Mouse (Mus musculus): ENCODE measurements around the gene Fgfr3. TPM values are rescaled to one million over a fixed set of nuclear protein-coding genes. Genes with fewer than 3 reads are reported as not detected.

Gene Fgfr3
- polyA plus RNA-seq, 1 experiment from 2014 or later, result 30.8 TPM

DNA sequence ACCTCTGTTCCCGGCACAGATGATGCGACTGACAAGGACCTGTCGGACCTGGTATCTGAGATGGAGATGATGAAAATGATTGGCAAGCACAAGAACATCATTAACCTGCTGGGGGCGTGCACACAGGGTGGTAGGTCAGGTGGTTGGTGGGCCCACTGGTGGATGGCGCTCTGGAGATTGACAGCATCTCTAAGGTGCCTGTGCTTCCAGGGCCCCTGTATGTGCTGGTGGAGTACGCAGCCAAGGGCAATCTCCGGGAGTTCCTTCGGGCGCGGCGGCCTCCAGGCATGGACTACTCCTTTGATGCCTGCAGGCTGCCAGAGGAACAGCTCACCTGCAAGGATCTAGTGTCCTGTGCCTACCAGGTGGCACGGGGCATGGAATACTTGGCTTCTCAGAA lies 12.4 kb downstream of the Fgfr3 start:
- DNase-seq (ENCODE audit: low spot score), result no peak
- WGBS, result 93% methylated on average over 12 of the region's 12 CpGs
- H3K27ac ChIP-seq (ENCODE audit: low read depth, low read length), result no peak overlapping the region
- no peaks in the 10 kb centered on the region for H3K4me1 ChIP-seq (ENCODE audit: control insufficient read depth, insufficient read depth, low read length)
- no peaks in the 10 kb centered on the region for H3K27me3 ChIP-seq (replicated peaks; ENCODE audit: control insufficient read depth, insufficient read depth, low read length)
- no peak overlapping the region for H3K9ac ChIP-seq (ENCODE audit: low read length)
- H3K36me3 ChIP-seq (ENCODE audit: control insufficient read depth, insufficient read depth, low read length), result peaks cover 77% of the 10 kb centered on the region
- H3K4me3 ChIP-seq (ENCODE audit: low read depth, low read length), result no peak overlapping the region
- no peak for ATAC-seq
- no peaks in the 10 kb centered on the region for H3K9me3 ChIP-seq (replicated peaks; ENCODE audit: control insufficient read depth, low read length)
- no peak overlapping the region for H3K4me2 ChIP-seq (ENCODE audit: low read length)

DNA sequence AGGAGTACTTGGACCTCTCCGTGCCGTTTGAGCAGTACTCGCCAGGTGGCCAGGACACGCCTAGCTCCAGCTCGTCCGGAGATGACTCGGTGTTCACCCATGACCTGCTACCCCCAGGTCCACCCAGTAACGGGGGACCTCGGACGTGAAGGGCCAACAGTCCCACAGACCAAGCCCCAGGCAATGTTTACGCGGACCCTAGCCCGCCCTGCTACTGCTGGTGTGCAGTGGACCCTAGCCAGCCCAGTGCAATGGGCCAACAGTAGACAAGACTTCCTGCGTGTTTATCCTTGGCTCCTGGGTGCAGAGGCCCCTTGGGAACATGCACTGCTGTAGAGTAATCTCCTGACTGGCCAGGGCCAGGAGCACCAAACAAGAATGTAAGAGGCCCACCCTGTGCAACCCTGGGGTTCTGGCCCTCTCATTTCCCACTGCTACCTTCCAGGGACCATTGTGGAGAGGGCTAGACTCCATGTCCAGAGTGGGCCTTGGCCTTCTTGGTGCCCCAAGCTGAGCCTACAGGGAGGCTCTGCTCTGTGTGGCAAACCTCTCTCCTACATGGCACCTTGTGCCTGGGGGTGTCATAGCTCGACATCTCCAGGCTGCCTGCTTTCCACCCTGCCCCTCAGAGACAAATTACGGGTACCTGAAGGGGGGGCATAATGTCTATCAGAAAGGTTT lies 14.1 kb downstream of the Fgfr3 start:
- H3K27me3 ChIP-seq (replicated peaks; ENCODE audit: control insufficient read depth, insufficient read depth, low read length), result no peaks in the 10 kb centered on the region
- no peaks in the 10 kb centered on the region for H3K4me1 ChIP-seq (ENCODE audit: control insufficient read depth, insufficient read depth, low read length)
- DNase-seq (ENCODE audit: low spot score) (no peak), ATAC-seq (no peak)
- peaks cover 78% of the 10 kb centered on the region for H3K36me3 ChIP-seq (ENCODE audit: control insufficient read depth, insufficient read depth, low read length)
- no peak overlapping the region for H3K4me3 ChIP-seq (ENCODE audit: low read depth, low read length)
- H3K27ac ChIP-seq (ENCODE audit: low read depth, low read length), result no peak overlapping the region
- 91% methylated on average over 16 of the region's 16 CpGs for WGBS
- no peak overlapping the region for H3K9ac ChIP-seq (ENCODE audit: low read length)
- H3K4me2 ChIP-seq (ENCODE audit: low read length), result no peak overlapping the region
- no peaks in the 10 kb centered on the region for H3K9me3 ChIP-seq (replicated peaks; ENCODE audit: control insufficient read depth, low read length)

GRCm38 (mm10) chr5:33736230-33736629 lies 14.8 kb downstream of the Fgfr3 start:
- peaks cover 79% of the 10 kb centered on the region for H3K36me3 ChIP-seq (ENCODE audit: control insufficient read depth, insufficient read depth, low read length)
- 80% methylated on average over 9 of the region's 9 CpGs for WGBS
- H3K4me2 ChIP-seq (ENCODE audit: low read length), result no peak overlapping the region
- H3K27ac ChIP-seq (ENCODE audit: low read depth, low read length), result no peak overlapping the region
- ATAC-seq (no peak), DNase-seq (ENCODE audit: low spot score) (no peak)
- no peak overlapping the region for H3K4me3 ChIP-seq (ENCODE audit: low read depth, low read length)
- H3K27me3 ChIP-seq (replicated peaks; ENCODE audit: control insufficient read depth, insufficient read depth, low read length), result no peaks in the 10 kb centered on the region
- H3K9me3 ChIP-seq (replicated peaks; ENCODE audit: control insufficient read depth, low read length), result no peaks in the 10 kb centered on the region
- no peak overlapping the region for H3K9ac ChIP-seq (ENCODE audit: low read length)
- H3K4me1 ChIP-seq (ENCODE audit: control insufficient read depth, insufficient read depth, low read length), result no peaks in the 10 kb centered on the region

DNA sequence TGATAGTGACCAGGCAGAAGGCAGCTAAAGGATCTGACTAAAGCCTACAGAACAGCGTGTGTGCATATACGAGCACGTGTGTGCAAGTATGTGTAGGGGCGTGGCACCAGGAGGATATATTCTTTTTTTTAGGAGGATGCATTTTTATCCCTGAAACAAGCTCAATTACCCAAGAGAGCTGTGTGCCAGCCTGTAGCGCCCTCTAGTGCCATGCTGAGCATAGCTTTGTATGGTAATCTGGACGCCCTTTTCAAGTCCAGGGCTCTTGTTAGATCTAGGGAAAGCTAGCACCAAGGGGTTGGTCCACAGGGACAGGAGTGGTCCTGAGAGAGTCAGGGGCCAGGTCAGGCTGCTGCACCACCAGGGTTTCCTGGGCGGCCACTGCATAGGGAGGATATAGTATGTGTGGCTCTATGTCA lies 16.4 kb downstream of the Fgfr3 start:
- Histone ChIP-seq H3K9me3 (replicated peaks; ENCODE audit: control insufficient read depth, low read length) (no peaks in the 10 kb centered on the region), H3K4me3 (ENCODE audit: low read depth, low read length) (no peak overlapping the region), H3K9ac (ENCODE audit: low read length) (no peak overlapping the region), H3K4me2 (ENCODE audit: low read length) (no peak overlapping the region), H3K27ac (ENCODE audit: low read depth, low read length) (no peak overlapping the region), H3K27me3 (replicated peaks; ENCODE audit: control insufficient read depth, insufficient read depth, low read length) (no peaks in the 10 kb centered on the region), H3K36me3 (ENCODE audit: control insufficient read depth, insufficient read depth, low read length) (peaks cover 79% of the 10 kb centered on the region), H3K4me1 (ENCODE audit: control insufficient read depth, insufficient read depth, low read length) (no peaks in the 10 kb centered on the region)
- ATAC-seq, result peak; percentile 56
- 23% methylated on average over 7 of the region's 7 CpGs for WGBS
- peak; percentile 87 for DNase-seq (ENCODE audit: low spot score)

DNA sequence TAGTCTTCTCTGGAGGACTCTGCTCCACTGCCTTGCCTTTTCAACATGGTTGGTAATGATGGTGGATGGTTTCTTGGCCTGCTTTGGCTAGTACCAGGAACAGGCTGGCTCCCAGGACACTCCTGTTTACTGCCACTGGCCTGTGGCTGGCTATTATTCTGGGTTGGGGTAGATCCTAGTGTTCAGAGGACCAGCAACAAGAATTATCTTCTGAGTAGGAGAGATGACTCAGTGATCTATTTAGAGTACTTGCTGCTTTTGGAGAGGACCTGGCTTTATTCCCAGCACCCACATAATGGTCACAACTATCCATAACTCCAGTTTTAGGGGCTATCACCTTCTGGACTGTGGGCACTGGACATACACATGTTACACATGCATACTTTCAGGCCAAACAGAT lies 16.9 kb downstream of the Fgfr3 start:
- no peaks in the 10 kb centered on the region for H3K4me1 ChIP-seq (ENCODE audit: control insufficient read depth, insufficient read depth, low read length)
- H3K4me2 ChIP-seq (ENCODE audit: low read length), result no peak overlapping the region
- DNase-seq (ENCODE audit: low spot score) (no peak), ATAC-seq (no peak)
- no peaks in the 10 kb centered on the region for H3K27me3 ChIP-seq (replicated peaks; ENCODE audit: control insufficient read depth, insufficient read depth, low read length)
- H3K4me3 ChIP-seq (ENCODE audit: low read depth, low read length), result no peak overlapping the region
- H3K27ac ChIP-seq (ENCODE audit: low read depth, low read length), result no peak overlapping the region
- H3K9me3 ChIP-seq (replicated peaks; ENCODE audit: control insufficient read depth, low read length), result no peaks in the 10 kb centered on the region
- no peak overlapping the region for H3K9ac ChIP-seq (ENCODE audit: low read length)
- peaks cover 79% of the 10 kb centered on the region for H3K36me3 ChIP-seq (ENCODE audit: control insufficient read depth, insufficient read depth, low read length)

GRCm38 (mm10) chr5:33740548-33740947 lies 19.1 kb downstream of the Fgfr3 start:
- no peak overlapping the region for H3K4me2 ChIP-seq (ENCODE audit: low read length)
- 94% methylated on average over 4 of the region's 4 CpGs for WGBS
- ATAC-seq (no peak), DNase-seq (ENCODE audit: low spot score) (no peak)
- no peaks in the 10 kb centered on the region for H3K27me3 ChIP-seq (replicated peaks; ENCODE audit: control insufficient read depth, insufficient read depth, low read length)
- H3K9ac ChIP-seq (ENCODE audit: low read length), result no peak overlapping the region
- H3K36me3 ChIP-seq (ENCODE audit: control insufficient read depth, insufficient read depth, low read length), result peaks cover 78% of the 10 kb centered on the region
- H3K4me3 ChIP-seq (ENCODE audit: low read depth, low read length), result no peak overlapping the region
- H3K27ac ChIP-seq (ENCODE audit: low read depth, low read length), result no peak overlapping the region
- H3K4me1 ChIP-seq (ENCODE audit: control insufficient read depth, insufficient read depth, low read length), result no peaks in the 10 kb centered on the region
- no peaks in the 10 kb centered on the region for H3K9me3 ChIP-seq (replicated peaks; ENCODE audit: control insufficient read depth, low read length)

- Histone ChIP-seq H3K4me3 (ENCODE audit: low read depth, low read length) (no peak overlapping the region), H3K36me3 (ENCODE audit: control insufficient read depth, insufficient read depth, low read length) (peaks cover 93% of the 10 kb centered on the region), H3K27ac (ENCODE audit: low read depth, low read length) (no peak overlapping the region), H3K9ac (ENCODE audit: low read length) (no peak overlapping the region), H3K4me2 (ENCODE audit: low read length) (no peak overlapping the region), H3K9me3 (replicated peaks; ENCODE audit: control insufficient read depth, low read length) (no peaks in the 10 kb centered on the region), H3K4me1 (ENCODE audit: control insufficient read depth, insufficient read depth, low read length) (no peaks in the 10 kb centered on the region), H3K27me3 (replicated peaks; ENCODE audit: control insufficient read depth, insufficient read depth, low read length) (no peaks in the 10 kb centered on the region)
- ATAC-seq (no peak), DNase-seq (ENCODE audit: low spot score) (no peak)
- 96% methylated on average over 8 of the region's 8 CpGs for WGBS
These were observed 22.0 kb downstream of the Fgfr3 start for GRCm38 (mm10) chr5:33743481-33743880.

GRCm38 (mm10) chr5:33777195-33777594 lies 55.7 kb downstream of the Fgfr3 start:
- Histone ChIP-seq H3K4me1 (ENCODE audit: control insufficient read depth, insufficient read depth, low read length) (peaks cover 8% of the 10 kb centered on the region), H3K27me3 (replicated peaks; ENCODE audit: control insufficient read depth, insufficient read depth, low read length) (no peaks in the 10 kb centered on the region), H3K36me3 (ENCODE audit: control insufficient read depth, insufficient read depth, low read length) (peaks cover 33% of the 10 kb centered on the region), H3K4me2 (ENCODE audit: low read length) (no peak overlapping the region), H3K27ac (ENCODE audit: low read depth, low read length) (no peak overlapping the region), H3K4me3 (ENCODE audit: low read depth, low read length) (no peak overlapping the region), H3K9me3 (replicated peaks; ENCODE audit: control insufficient read depth, low read length) (no peaks in the 10 kb centered on the region), H3K9ac (ENCODE audit: low read length) (no peak overlapping the region)
- ATAC-seq (no peak), DNase-seq (ENCODE audit: low spot score) (no peak)

GRCm38 (mm10) chr5:33781964-33782344 lies 60.5 kb downstream of the Fgfr3 start:
- DNase-seq (ENCODE audit: low spot score), result peak; percentile 1
- Histone ChIP-seq H3K4me2 (ENCODE audit: low read length) (peak overlapping the region; percentile 69), H3K9me3 (replicated peaks; ENCODE audit: control insufficient read depth, low read length) (no peaks in the 10 kb centered on the region), H3K27me3 (replicated peaks; ENCODE audit: control insufficient read depth, insufficient read depth, low read length) (no peaks in the 10 kb centered on the region), H3K4me3 (ENCODE audit: low read depth, low read length) (peak overlapping the region; percentile 82), H3K4me1 (ENCODE audit: control insufficient read depth, insufficient read depth, low read length) (peaks cover 11% of the 10 kb centered on the region), H3K36me3 (ENCODE audit: control insufficient read depth, insufficient read depth, low read length) (peaks cover 10% of the 10 kb centered on the region), H3K9ac (ENCODE audit: low read length) (peak overlapping the region; percentile 87), H3K27ac (ENCODE audit: low read depth, low read length) (peak overlapping the region; percentile 82)
- ATAC-seq, result no peak; the same call in 1 of the 2 replicates
- WGBS, result 7% methylated on average over 11 of the region's 11 CpGs
